Comparison of ENCODE assay signal across 22 mouse cellular contexts in the genomic region with DNA sequence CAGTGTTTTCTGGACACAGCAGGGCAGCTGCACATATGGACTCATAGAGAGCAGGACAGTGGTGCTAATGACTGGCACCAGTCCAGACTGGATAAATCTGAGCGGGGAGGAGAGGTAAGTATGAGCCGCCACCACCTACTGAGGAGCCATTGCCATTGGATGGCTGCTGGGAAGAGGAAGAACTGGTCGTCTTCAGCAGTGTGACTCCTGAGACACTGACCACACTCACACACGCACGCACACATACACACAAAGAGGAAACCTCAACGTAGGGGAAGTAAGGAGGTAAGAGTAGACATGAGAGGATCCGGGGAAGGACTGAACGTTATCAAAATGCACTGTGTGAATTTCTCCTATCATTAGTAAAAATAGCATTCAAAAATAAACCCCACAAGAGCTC. TPM values are rescaled to one million over a fixed set of nuclear protein-coding genes. Genes with fewer than 3 reads are reported as not detected.
A peak's percentile ranks its signal among the peaks of the same experiment; 100 is the strongest.
DNase-seq lines count a peak whose midpoint lies in the region; ATAC-seq lines count a peak whose summit lies in the region.
"Had no signal": no experiment of that assay in that cellular context is flagged by ENCODE, and none has a peak within 500 bp of the region (broad histone marks: within the 10 kb centered on the region; RNA-seq: fewer than 3 reads in every experiment).

No protein-coding gene starts in this region.

- peak; percentile 76 for DNase-seq in heart, adult 11 months
- no peak for DNase-seq in heart, adult 18-20 months
- DNase-seq in layer of hippocampus, postnatal 36 days, result no peak
- DNase-seq in adrenal gland, adult 2 months, result no peak
- no peak for DNase-seq in thymus, postnatal 36 days
- DNase-seq: adrenal gland, postnatal 14 days; B cell, adult 2 months; cerebellum, adult 11 months; cerebellum, adult 8-10 months; cerebellum, postnatal 10 days; cerebellum, postnatal 36 days; gastrocnemius, postnatal 25 days; heart, postnatal 10 days; heart, postnatal 36 days had no signal

- peak; percentile 86 for ATAC-seq in granulocyte monocyte progenitor cell, adult 5-6 weeks (replicated peaks; ENCODE audit: poor library complexity, severe bottlenecking)
- ATAC-seq in monocyte, adult 5-6 weeks (replicated peaks; ENCODE audit: insufficient number of reproducible peaks, low FRiP score, low TSS enrichment, poor library complexity, severe bottlenecking), result peak; percentile 22; the same call in 1 of the 2 replicates
- ATAC-seq: activated CD4-positive, CD25-positive, alpha-beta regulatory T cell, adult 4 months; forebrain, embryonic 13.5 days; hindbrain, embryonic 16.5 days; intestine, embryonic 15.5 days had no signal

RNA-seq across cellular contexts. Expression of gene Slc27a2, which starts 24.7 kb away (rescaled TPM):
- 1 to 10 TPM in 1 of 2 experiments, under 1 TPM in 1; 0.10 to 3.5 TPM for total RNA-seq in heart, adult 18-20 months (2021)
- not detected in 2 replicates for total RNA-seq in granulocyte monocyte progenitor cell, adult 5-6 weeks (2014; fragmentation: Nextera tagmentation)
- total RNA-seq in granulocyte monocyte progenitor cell, adult 5-6 weeks (2017), result not detected in 2 replicates
- 0.32 to 0.87 TPM in 2 of 3 replicates, not detected in the other for total RNA-seq in monocyte, adult 5-6 weeks (2017)
- total RNA-seq in layer of hippocampus, postnatal 36 days (2021), result 10 to 100 TPM; 11.1 to 12.0 TPM
- total RNA-seq in adrenal gland, adult 2 months (2021), result 10 to 100 TPM; 19.8 to 62.9 TPM
- polyA plus RNA-seq in adrenal gland, adult 2 months (2012; rRNA removed), result 20.4 and 29.0 TPM in 2 replicates
- total RNA-seq: CH12.LX; gastrocnemius, postnatal 25 days had no signal
- polyA plus RNA-seq: activated CD4-positive, CD25-positive, alpha-beta regulatory T cell, adult 4 months; G1E had no signal

RNA-seq across cellular contexts. Expression of gene Atp8b4, which starts 27.0 kb away (rescaled TPM):
- under 1 TPM; 0.32 to 0.82 TPM for total RNA-seq in heart, adult 18-20 months (2021)
- 230 and 261 TPM in 2 replicates for total RNA-seq in granulocyte monocyte progenitor cell, adult 5-6 weeks (2014; fragmentation: Nextera tagmentation)
- total RNA-seq in granulocyte monocyte progenitor cell, adult 5-6 weeks (2017), result 411 and 415 TPM in 2 replicates
- total RNA-seq in monocyte, adult 5-6 weeks (2017), result 75.4 to 129 TPM (median 81.3 TPM) in 3 replicates
- total RNA-seq in layer of hippocampus, postnatal 36 days (2021), result not detected
- 1 to 10 TPM in 1 of 2 experiments, under 1 TPM in 1; 0.98 to 1.1 TPM for total RNA-seq in adrenal gland, adult 2 months (2021)
- 0.09 and 0.16 TPM in 2 replicates for polyA plus RNA-seq in adrenal gland, adult 2 months (2012; rRNA removed)
- polyA plus RNA-seq: forebrain, embryonic 13.5 days had no signal

Comparison
In these comparisons a context has a peak if more than half of its experiments do, and no peak if none do; other contexts are left out.
1. RNA of gene Atp8b4, which starts 27.0 kb away (total RNA-seq): 230 to 415 TPM in granulocyte monocyte progenitor cell, adult 5-6 weeks and 75.4 to 129 TPM in monocyte, adult 5-6 weeks; 0.98 to 1.1 TPM in adrenal gland, adult 2 months, 0.32 to 0.82 TPM in heart, adult 18-20 months and not detected in layer of hippocampus, postnatal 36 days; every median in the first group is over 10 times any median in the second.